In genomic region chr1:194675891-194676200, GRCm38 (mm10) we compare ENCODE assay signal across 9 mouse cellular contexts. TPM values are rescaled to one million over a fixed set of nuclear protein-coding genes. Genes with fewer than 3 reads are reported as not detected.
A peak's percentile ranks its signal among the peaks of the same experiment; 100 is the strongest.
DNase-seq lines count a peak whose midpoint lies in the region; ATAC-seq and TF ChIP-seq lines count a peak whose summit lies in the region.
"Had no signal": no experiment of that assay in that cellular context is flagged by ENCODE, and none has a peak within 500 bp of the region (broad histone marks: within the 10 kb centered on the region; RNA-seq: fewer than 3 reads in every experiment).

No protein-coding gene starts in this region.

- intact Hi-C loops in left cerebral cortex, postnatal 36 days (cut with DNase I), result no loop called here

- H3K4me2 ChIP-seq in limb, embryonic 14.5 days (replicated peaks; ENCODE audit: low read depth, low read length, severe bottlenecking), result no peak overlapping the region
- no peak overlapping the region for H3K4me2 ChIP-seq in stomach, postnatal 0 days (replicated peaks; ENCODE audit: low read depth)

- TF ChIP-seq EP300 in stomach, postnatal 0 days (optimal IDR thresholded peaks at IDR 0.05), result peak; percentile 84

- no peaks in the 10 kb centered on the region for H3K36me3 ChIP-seq in limb, embryonic 14.5 days (ENCODE audit: control insufficient read depth, insufficient read depth, low read length)
- no peaks in the 10 kb centered on the region for H3K36me3 ChIP-seq in stomach, postnatal 0 days (ENCODE audit: control insufficient read depth, insufficient read depth, low read length)

- no peak for DNase-seq in frontal cortex, postnatal 25 days (ENCODE audit: low spot score in 2 of 2)
- DNase-seq in spleen, adult 12 weeks (ENCODE audit: low spot score), result peak; percentile 1
- DNase-seq in spleen, postnatal 10 days (ENCODE audit: low spot score in 2 of 2), result no peak
- DNase-seq in limb, embryonic 14.5 days (ENCODE audit: low spot score), result peak; percentile 57
- peak; percentile 70 for DNase-seq in stomach, postnatal 0 days (ENCODE audit: low spot score)
- DNase-seq in left cerebral cortex, postnatal 36 days (ENCODE audit: low spot score in 2 of 2), result no peak
- DNase-seq in layer of hippocampus, adult 9-10 months (ENCODE audit: low spot score), result no peak
- DNase-seq: cerebellum, adult 11-12 months had no signal

- no peaks in the 10 kb centered on the region for H3K9me3 ChIP-seq in limb, embryonic 14.5 days (ENCODE audit: control insufficient read depth, low read length)
- H3K9me3 ChIP-seq in stomach, postnatal 0 days (ENCODE audit: control insufficient read depth, low read length), result no peaks in the 10 kb centered on the region

- no peaks in the 10 kb centered on the region for H3K27me3 ChIP-seq in limb, embryonic 14.5 days (ENCODE audit: control insufficient read depth, insufficient read depth, low read length)
- H3K27me3 ChIP-seq in stomach, postnatal 0 days (ENCODE audit: control insufficient read depth, insufficient read depth, low read length), result no peaks in the 10 kb centered on the region

- no peak for TF ChIP-seq CTCF in stomach, postnatal 0 days (IDR thresholded peaks at IDR 0.05; ENCODE audit: low read depth)

- TF ChIP-seq POLR2A in limb, embryonic 14.5 days (IDR thresholded peaks at IDR 0.05; ENCODE audit: borderline replicate concordance, extremely low read depth, insufficient read depth, insufficient read length), result no peak

- H3K4me3 ChIP-seq in limb, embryonic 14.5 days (replicated peaks; ENCODE audit: low read length), result no peak overlapping the region
- H3K4me3 ChIP-seq in stomach, postnatal 0 days (ENCODE audit: low read depth, low read length), result no peak overlapping the region

- H3K9ac ChIP-seq in limb, embryonic 14.5 days (ENCODE audit: low read depth, low read length, severe bottlenecking), result no peak overlapping the region
- H3K9ac ChIP-seq in stomach, postnatal 0 days (ENCODE audit: low read length), result no peak overlapping the region

- ATAC-seq in frontal cortex, adult (ENCODE audit: low TSS enrichment), result peak; percentile 19; the same call in 1 of the 2 replicates
- ATAC-seq in limb, embryonic 14.5 days (ENCODE audit: low FRiP score, low read depth), result no peak; the same call in 1 of the 2 replicates
- ATAC-seq in stomach, postnatal 0 days (ENCODE audit: low FRiP score, low TSS enrichment), result peak; percentile 86

- no peak overlapping the region for H3K27ac ChIP-seq in limb, embryonic 14.5 days (replicated peaks; ENCODE audit: low read depth, low read length)
- peak overlapping the region; percentile 81 for H3K27ac ChIP-seq in stomach, postnatal 0 days (replicated peaks)

- WGBS in limb, embryonic 14.5 days, result 44% methylated on average over 2 of the region's 2 CpGs
- 32% methylated on average over 2 of the region's 2 CpGs for WGBS in stomach, postnatal 0 days

- H3K4me1 ChIP-seq in limb, embryonic 14.5 days (ENCODE audit: control insufficient read depth, insufficient read depth, low read length), result peaks cover 8% of the 10 kb centered on the region; the same call in 1 of the 2 replicates
- peaks cover 13% of the 10 kb centered on the region; the same call in 1 of the 2 replicates for H3K4me1 ChIP-seq in stomach, postnatal 0 days (replicated peaks; ENCODE audit: control insufficient read depth, insufficient read depth)

RNA-seq across cellular contexts. Expression of gene Plxna2, which starts 57.8 kb away (rescaled TPM):
- 10.8 and 11.0 TPM in 2 replicates for polyA plus RNA-seq in limb, embryonic 14.5 days (2012; rRNA removed)
- 10.2 and 11.9 TPM in 2 replicates for polyA plus RNA-seq in limb, embryonic 14.5 days (2014; fragmentation: Nextera tagmentation; extraction: Ambion mirVana)
- polyA plus RNA-seq in stomach, postnatal 0 days (2015; fragmentation: Nextera tagmentation; extraction: Ambion mirVana), result 3.4 and 3.5 TPM in 2 replicates
- 100 to 1,000 TPM in 1 of 2 experiments, 10 to 100 TPM in 1; 88.2 to 106 TPM for total RNA-seq in left cerebral cortex, postnatal 36 days (2021)

Comparison
In these comparisons a context has a peak if more than half of its experiments do, and no peak if none do; other contexts are left out.
1. DNase-seq: peak in spleen, adult 12 weeks (single experiment), limb, embryonic 14.5 days (single experiment) and stomach, postnatal 0 days (single experiment); none in frontal cortex, postnatal 25 days (0 of 2), spleen, postnatal 10 days (0 of 2), left cerebral cortex, postnatal 36 days (0 of 2) and layer of hippocampus, adult 9-10 months (single experiment).